Mouse (Mus musculus) midbrain, embryonic 13.5 days (tissue): ENCODE measurements at regions not wholly inside any gene's neighbourhood (a gene's known extent, or its start where the extent isn't known, plus 50 kb on each side); places are given as distances from the start of the nearest gene placed in this dataset. TPM values are rescaled to one million over a fixed set of nuclear protein-coding genes. Genes with fewer than 3 reads are reported as not detected.

ENCODE experiments used
- ATAC-seq: fragments of 200-750 bp; cut with Nextera tagmentation; 2 replicates; pipeline ENCODE4 v1.8.0; 2017; ENCODE audit warnings: mild to moderate bottlenecking, moderate TSS enrichment, moderate library complexity
- H3K27ac ChIP-seq: fragments of 300-500 bp; sonication (generic); 2 replicates; pipeline ENCODE4 v1.5.1; 2015; ENCODE audit warnings: inconsistent platforms, mild to moderate bottlenecking, moderate library complexity
- H3K27me3 ChIP-seq: fragments of 300-500 bp; sonication (generic); 2 replicates; pipeline ENCODE4 v1.6.1; 2015; ENCODE audit warnings: mild to moderate bottlenecking, inconsistent platforms
- H3K36me3 ChIP-seq: fragments of 300-500 bp; sonication (generic); 2 replicates; pipeline ENCODE4 v1.6.1; 2015; ENCODE audit warnings: mild to moderate bottlenecking, inconsistent platforms
- H3K4me1 ChIP-seq: fragments of 300-500 bp; sonication (generic); replicated peaks from 2 replicates; pipeline ENCODE4 v1.6.1; 2015; ENCODE audit warnings: inconsistent platforms
- H3K4me2 ChIP-seq: fragments of 300-500 bp; sonication (generic); replicated peaks from 2 replicates; pipeline ENCODE4 v1.6.1; 2015; ENCODE audit warnings: moderate library complexity, mild to moderate bottlenecking, inconsistent platforms
- H3K4me3 ChIP-seq: fragments of 300-500 bp; sonication (generic); replicated peaks from 2 replicates; pipeline ENCODE4 v1.5.1; 2015; ENCODE audit warnings: mild to moderate bottlenecking, inconsistent platforms
- H3K9ac ChIP-seq: fragments of 300-500 bp; sonication (generic); replicated peaks from 2 replicates; pipeline ENCODE4 v1.6.1; 2015; ENCODE audit warnings: mild to moderate bottlenecking, inconsistent platforms
- H3K9me3 ChIP-seq: fragments of 300-500 bp; sonication (generic); 2 replicates; pipeline ENCODE4 v1.6.1; 2016; ENCODE audit warnings: mild to moderate bottlenecking, inconsistent platforms
- WGBS: fragments of 180-500 bp; shearing (Covaris S2); methylation state at CpG from one replicate; pipeline ENCODE4 v1.1.7; 2015; 5-methylcytosine and 5-hydroxymethylcytosine counted together
- microRNA-seq: library from miRNA; unstranded; fragments of <30 nt; microRNA quantifications from one replicate; pipeline ENCODE4, GENCODE M21; 2016

GRCm38 (mm10) chr16:50696052-50696451 lies 105.1 kb upstream of the Ccdc54 start:
- H3K9ac ChIP-seq, result no peak overlapping the region

GRCm38 (mm10) chr16:50694045-50694444 lies 103.1 kb upstream of the Ccdc54 start:
- WGBS, result 76% methylated on average over 2 of the region's 2 CpGs
- no peak overlapping the region for H3K4me3 ChIP-seq
- H3K9me3 ChIP-seq, result no peaks in the 10 kb centered on the region
- H3K27me3 ChIP-seq, result no peaks in the 10 kb centered on the region
- no peaks in the 10 kb centered on the region for H3K36me3 ChIP-seq
- ATAC-seq, result no peak
- H3K27ac ChIP-seq, result no peak overlapping the region
- no peaks in the 10 kb centered on the region for H3K4me1 ChIP-seq
- no peak overlapping the region for H3K4me2 ChIP-seq
- H3K9ac ChIP-seq, result no peak overlapping the region

More at GRCm38 (mm10) chr16:50696052-50696451, 105.1 kb upstream of the Ccdc54 start:
- H3K27ac ChIP-seq, result no peak overlapping the region
- H3K27me3 ChIP-seq, result no peaks in the 10 kb centered on the region
- no peaks in the 10 kb centered on the region for H3K4me1 ChIP-seq
- no peaks in the 10 kb centered on the region for H3K36me3 ChIP-seq
- no peak overlapping the region for H3K4me2 ChIP-seq
- H3K4me3 ChIP-seq, result no peak overlapping the region
- WGBS, result 83% methylated on average over 4 of the region's 4 CpGs
- no peaks in the 10 kb centered on the region for H3K9me3 ChIP-seq
- no peak for ATAC-seq

GRCm38 (mm10) chr16:50690818-50691217 lies 99.9 kb upstream of the Ccdc54 start:
- ATAC-seq, result no peak

GRCm38 (mm10) chr16:50689525-50689924 lies 98.6 kb upstream of the Ccdc54 start:
- Histone ChIP-seq H3K9me3 (no peaks in the 10 kb centered on the region), H3K27ac (no peak overlapping the region), H3K4me3 (no peak overlapping the region), H3K9ac (no peak overlapping the region), H3K36me3 (no peaks in the 10 kb centered on the region), H3K4me1 (no peaks in the 10 kb centered on the region), H3K4me2 (no peak overlapping the region), H3K27me3 (no peaks in the 10 kb centered on the region)
- 77% methylated on average over 10 of the region's 10 CpGs for WGBS
- no peak for ATAC-seq

More at GRCm38 (mm10) chr16:50690818-50691217, 99.9 kb upstream of the Ccdc54 start:
- Histone ChIP-seq H3K4me2 (no peak overlapping the region), H3K9ac (no peak overlapping the region), H3K4me3 (no peak overlapping the region), H3K27me3 (no peaks in the 10 kb centered on the region), H3K4me1 (no peaks in the 10 kb centered on the region), H3K36me3 (no peaks in the 10 kb centered on the region), H3K27ac (no peak overlapping the region), H3K9me3 (no peaks in the 10 kb centered on the region)
- WGBS, result 84% methylated on average over 7 of the region's 7 CpGs

- H3K27ac ChIP-seq, result no peak overlapping the region
- no peak overlapping the region for H3K4me2 ChIP-seq
- H3K27me3 ChIP-seq, result no peaks in the 10 kb centered on the region
- no peak overlapping the region for H3K4me3 ChIP-seq
- no peak overlapping the region for H3K9ac ChIP-seq
- no peaks in the 10 kb centered on the region for H3K36me3 ChIP-seq
- peak; percentile 63; the same call in 1 of the 2 replicates for ATAC-seq
- 77% methylated on average over 11 of the region's 11 CpGs for WGBS
- H3K9me3 ChIP-seq, result no peaks in the 10 kb centered on the region
- no peaks in the 10 kb centered on the region for H3K4me1 ChIP-seq
Observed at GRCm38 (mm10) chr16:50688818-50689506, 98.0 kb upstream of the Ccdc54 start.

- H3K9me3 ChIP-seq, result no peaks in the 10 kb centered on the region
- WGBS, result 91% methylated on average over 6 of the region's 6 CpGs
- no peak overlapping the region for H3K9ac ChIP-seq
- H3K27ac ChIP-seq, result no peak overlapping the region
- H3K36me3 ChIP-seq, result no peaks in the 10 kb centered on the region
- no peak for ATAC-seq
- H3K27me3 ChIP-seq, result no peaks in the 10 kb centered on the region
- H3K4me3 ChIP-seq, result no peak overlapping the region
- H3K4me1 ChIP-seq, result no peaks in the 10 kb centered on the region
- H3K4me2 ChIP-seq, result no peak overlapping the region
Observed at GRCm38 (mm10) chr16:50679698-50680097, 88.7 kb upstream of the Ccdc54 start.

GRCm38 (mm10) chr16:50673339-50673738 lies 82.4 kb upstream of the Ccdc54 start:
- no peak overlapping the region for H3K27ac ChIP-seq
- no peak overlapping the region for H3K9ac ChIP-seq

GRCm38 (mm10) chr16:50672713-50673112 lies 81.8 kb upstream of the Ccdc54 start:
- Histone ChIP-seq H3K4me1 (no peaks in the 10 kb centered on the region), H3K4me3 (no peak overlapping the region), H3K9ac (no peak overlapping the region), H3K36me3 (no peaks in the 10 kb centered on the region), H3K27me3 (no peaks in the 10 kb centered on the region), H3K27ac (no peak overlapping the region), H3K9me3 (no peaks in the 10 kb centered on the region), H3K4me2 (no peak overlapping the region)
- no peak for ATAC-seq
- WGBS, result 63% methylated on average over 5 of the region's 5 CpGs

More at GRCm38 (mm10) chr16:50673339-50673738, 82.4 kb upstream of the Ccdc54 start:
- 75% methylated on average over 5 of the region's 5 CpGs for WGBS
- no peak for ATAC-seq
- no peaks in the 10 kb centered on the region for H3K4me1 ChIP-seq
- no peaks in the 10 kb centered on the region for H3K36me3 ChIP-seq
- no peak overlapping the region for H3K4me2 ChIP-seq
- H3K4me3 ChIP-seq, result no peak overlapping the region
- H3K9me3 ChIP-seq, result no peaks in the 10 kb centered on the region
- no peaks in the 10 kb centered on the region for H3K27me3 ChIP-seq

- Histone ChIP-seq H3K27ac (no peak overlapping the region), H3K9me3 (no peaks in the 10 kb centered on the region), H3K4me3 (no peak overlapping the region), H3K4me1 (no peaks in the 10 kb centered on the region), H3K4me2 (no peak overlapping the region), H3K9ac (no peak overlapping the region), H3K36me3 (no peaks in the 10 kb centered on the region), H3K27me3 (no peaks in the 10 kb centered on the region)
- no peak for ATAC-seq
- WGBS, result 92% methylated on average over 5 of the region's 5 CpGs
Observed at GRCm38 (mm10) chr16:50671170-50671569, 80.2 kb upstream of the Ccdc54 start.

- Histone ChIP-seq H3K4me1 (no peaks in the 10 kb centered on the region), H3K9me3 (no peaks in the 10 kb centered on the region), H3K27me3 (no peaks in the 10 kb centered on the region), H3K27ac (no peak overlapping the region), H3K4me3 (no peak overlapping the region), H3K9ac (no peak overlapping the region), H3K36me3 (no peaks in the 10 kb centered on the region), H3K4me2 (no peak overlapping the region)
- WGBS, result 68% methylated on average over 2 of the region's 2 CpGs
- ATAC-seq, result no peak
Observed at GRCm38 (mm10) chr16:50664240-50664639, 73.3 kb upstream of the Ccdc54 start.

Small RNAs in the stretch of these regions (microRNA-seq; reads per million reads assigned to microRNA genes)
- gene Mir6363, result not detected
